Mouse (Mus musculus) limb, embryonic 14.5 days (tissue): ENCODE measurements at regions not wholly inside any gene's neighbourhood (a gene's known extent, or its start where the extent isn't known, plus 50 kb on each side); places are given as distances from the start of the nearest gene placed in this dataset.

Experiments used
- ATAC-seq: fragments of 200-750 bp; cut with Nextera tagmentation; 2 replicates; pipeline ENCODE4 v1.8.0; 2017; ENCODE audit warnings: low read depth, moderate number of reproducible peaks, moderate TSS enrichment; ENCODE audit not compliant: low FRiP score
- DNase-seq: peaks from one replicate; pipeline ENCODE4 v3.0.0-alpha.2; 2015; ENCODE audit warnings: low spot score
- H3K27ac ChIP-seq: fragments of 300-500 bp; sonication (generic); replicated peaks from 2 replicates; pipeline ENCODE4 v1.5.1; 2014; ENCODE audit warnings: low read depth, mild to moderate bottlenecking, low read length, moderate library complexity, mixed read lengths
- H3K27me3 ChIP-seq: fragments of 300-500 bp; sonication (generic); 2 replicates; pipeline ENCODE4 v1.6.1; 2014; ENCODE audit warnings: low read length, mixed read lengths; ENCODE audit not compliant: control insufficient read depth, insufficient read depth
- H3K36me3 ChIP-seq: fragments of 300-500 bp; sonication (generic); 2 replicates; pipeline ENCODE4 v1.6.1; 2014; ENCODE audit warnings: mild to moderate bottlenecking, low read length, moderate library complexity, mixed read lengths; ENCODE audit not compliant: control insufficient read depth, insufficient read depth
- H3K4me1 ChIP-seq: fragments of 300-500 bp; sonication (generic); 2 replicates; pipeline ENCODE4 v1.6.1; 2014; ENCODE audit warnings: antibody characterized with exemption, low read length, mixed read lengths; ENCODE audit not compliant: control insufficient read depth, insufficient read depth
- H3K4me2 ChIP-seq: fragments of 300-500 bp; sonication (generic); replicated peaks from 2 replicates; pipeline ENCODE4 v1.6.1; 2014; ENCODE audit warnings: low read depth, mild to moderate bottlenecking, low read length, moderate library complexity; ENCODE audit not compliant: severe bottlenecking
- H3K4me3 ChIP-seq: fragments of 300-500 bp; sonication (generic); replicated peaks from 2 replicates; pipeline ENCODE4 v1.5.1; 2014; ENCODE audit warnings: low read length
- H3K9ac ChIP-seq: fragments of 300-500 bp; sonication (generic); 2 replicates; pipeline ENCODE4 v1.6.1; 2014; ENCODE audit warnings: mild to moderate bottlenecking, low read depth, low read length, moderate library complexity; ENCODE audit not compliant: severe bottlenecking
- H3K9me3 ChIP-seq: fragments of 300-500 bp; sonication (generic); 2 replicates; pipeline ENCODE4 v1.6.1; 2016; ENCODE audit warnings: low read length; ENCODE audit not compliant: control insufficient read depth
- POLR2A ChIP-seq: fragments of 200-500 bp; IDR thresholded peaks from 2 replicates; pipeline ENCODE4 v1.8.0; 2012; ENCODE audit warnings: inconsistent platforms, mild to moderate bottlenecking, moderate library complexity, borderline replicate concordance; ENCODE audit not compliant: insufficient read depth, insufficient read length; ENCODE audit errors: extremely low read depth
- WGBS: fragments of 180-500 bp; shearing (Covaris S2); extraction: QIAGEN DNeasy Blood & Tissue Kit; methylation state at CpG from one replicate; pipeline ENCODE4 v1.1.7; 2014; 5-methylcytosine and 5-hydroxymethylcytosine counted together

GRCm38 (mm10) chr9:91959592-91959991, 233.1 kb upstream of the Plscr5 start:
- peak; percentile 23 for DNase-seq

GRCm38 (mm10) chr9:91959076-91959475, 233.7 kb upstream of the Plscr5 start:
- Histone ChIP-seq H3K36me3 (no peaks in the 10 kb centered on the region), H3K4me3 (no peak overlapping the region), H3K27ac (no peak overlapping the region), H3K9me3 (no peaks in the 10 kb centered on the region), H3K27me3 (no peaks in the 10 kb centered on the region), H3K4me1 (no peaks in the 10 kb centered on the region), H3K4me2 (no peak overlapping the region), H3K9ac (no peak overlapping the region)
- DNase-seq (no peak), ATAC-seq (no peak)
- 50% methylated on average over 3 of the region's 3 CpGs for WGBS
- no peak for TF ChIP-seq POLR2A

More at GRCm38 (mm10) chr9:91959592-91959991, 233.1 kb upstream of the Plscr5 start:
- WGBS, result 2% methylated on average over 1 of the region's 1 CpGs
- H3K4me3 ChIP-seq, result no peak overlapping the region
- H3K4me2 ChIP-seq, result no peak overlapping the region
- H3K27me3 ChIP-seq, result no peaks in the 10 kb centered on the region
- TF ChIP-seq POLR2A, result no peak
- H3K9ac ChIP-seq, result no peak overlapping the region
- no peaks in the 10 kb centered on the region for H3K4me1 ChIP-seq
- H3K36me3 ChIP-seq, result no peaks in the 10 kb centered on the region
- H3K9me3 ChIP-seq, result no peaks in the 10 kb centered on the region
- no peak for ATAC-seq
- no peak overlapping the region for H3K27ac ChIP-seq

- WGBS, result 55% methylated on average over 3 of the region's 3 CpGs
- Histone ChIP-seq H3K4me2 (no peak overlapping the region), H3K9me3 (no peaks in the 10 kb centered on the region), H3K4me3 (no peak overlapping the region), H3K27me3 (no peaks in the 10 kb centered on the region), H3K27ac (no peak overlapping the region), H3K9ac (no peak overlapping the region), H3K4me1 (no peaks in the 10 kb centered on the region), H3K36me3 (no peaks in the 10 kb centered on the region)
- ATAC-seq, result no peak
- no peak for TF ChIP-seq POLR2A
- no peak for DNase-seq
These were observed 234.3 kb upstream of the Plscr5 start for GRCm38 (mm10) chr9:91958421-91958820.

GRCm38 (mm10) chr9:91957061-91957460, 235.7 kb upstream of the Plscr5 start:
- Histone ChIP-seq H3K27ac (no peak overlapping the region), H3K4me3 (no peak overlapping the region), H3K36me3 (no peaks in the 10 kb centered on the region), H3K4me2 (no peak overlapping the region), H3K9ac (no peak overlapping the region), H3K9me3 (no peaks in the 10 kb centered on the region), H3K27me3 (no peaks in the 10 kb centered on the region), H3K4me1 (no peaks in the 10 kb centered on the region)
- 91% methylated on average over 3 of the region's 3 CpGs for WGBS
- DNase-seq (no peak), ATAC-seq (no peak)
- no peak for TF ChIP-seq POLR2A

GRCm38 (mm10) chr9:91948746-91949145, 244.0 kb upstream of the Plscr5 start:
- no peak for TF ChIP-seq POLR2A
- 63% methylated on average over 1 of the region's 1 CpGs for WGBS

GRCm38 (mm10) chr9:91942001-91942400, 250.7 kb upstream of the Plscr5 start:
- no peaks in the 10 kb centered on the region for H3K4me1 ChIP-seq
- no peak overlapping the region for H3K4me3 ChIP-seq
- no peaks in the 10 kb centered on the region for H3K9me3 ChIP-seq
- no peak for TF ChIP-seq POLR2A
- DNase-seq, result no peak
- ATAC-seq, result no peak
- WGBS, result 55% methylated on average over 1 of the region's 1 CpGs
- H3K36me3 ChIP-seq, result no peaks in the 10 kb centered on the region
- H3K9ac ChIP-seq, result no peak overlapping the region
- no peaks in the 10 kb centered on the region for H3K27me3 ChIP-seq
- no peak overlapping the region for H3K27ac ChIP-seq
- no peak overlapping the region for H3K4me2 ChIP-seq

More at GRCm38 (mm10) chr9:91948746-91949145, 244.0 kb upstream of the Plscr5 start:
- DNase-seq, result no peak
- ATAC-seq, result no peak
- H3K36me3 ChIP-seq, result no peaks in the 10 kb centered on the region
- no peaks in the 10 kb centered on the region for H3K27me3 ChIP-seq
- H3K4me1 ChIP-seq, result no peaks in the 10 kb centered on the region
- no peak overlapping the region for H3K27ac ChIP-seq
- no peak overlapping the region for H3K4me3 ChIP-seq
- no peak overlapping the region for H3K4me2 ChIP-seq
- H3K9me3 ChIP-seq, result no peaks in the 10 kb centered on the region
- H3K9ac ChIP-seq, result no peak overlapping the region
